Mouse (Mus musculus) heart, postnatal 25 days (tissue): ENCODE measurements around the gene Cib1. TPM values are rescaled to one million over a fixed set of nuclear protein-coding genes. Genes with fewer than 3 reads are reported as not detected.

Experiments
- DNase-seq: peaks from one replicate; pipeline ENCODE4 v3.0.0; 2022; ENCODE audit warnings: low spot score
- intact Hi-C: fragments of 180-260 bp; cut with DNase I; formaldehyde crosslinking; loops from one replicate; pipeline ENCODE4 v1.15.1; 2025
- total RNA-seq, 2 experiments: library from RNA; stranded (reverse); gene quantifications; 2 replicates each; pipeline ENCODE4 v1.2.3; 2021

The Cib1 gene
- total RNA-seq, 2 experiments from 2014 or later, result 14.1 to 18.0 TPM

GRCm38 (mm10) chr7:80188579-80189125 lies 44.0 kb downstream of the Cib1 start:
- intact Hi-C loops, result no loop called here
- no peak for DNase-seq

- intact Hi-C loops, result no loop called here
- no peak for DNase-seq
Measured at GRCm38 (mm10) chr7:80187501-80187900, 45.1 kb downstream of the Cib1 start.

- intact Hi-C loops, result no loop called here
- peak; percentile 77 for DNase-seq
Measured at GRCm38 (mm10) chr7:80186531-80187296, 45.9 kb downstream of the Cib1 start, which contains the start of gene Sema4b. TSS of gene Sema4b (plus strand) at chr7:80186841.

GRCm38 (mm10) chr7:80186021-80186420 lies 46.6 kb downstream of the Cib1 start:
- DNase-seq, result no peak
- intact Hi-C loops, result no loop called here

- no peak for DNase-seq
- intact Hi-C loops, result no loop called here
Measured at GRCm38 (mm10) chr7:80184968-80185367, 47.6 kb downstream of the Cib1 start.

GRCm38 (mm10) chr7:80184551-80184950 lies 48.1 kb downstream of the Cib1 start:
- no peak for DNase-seq
- intact Hi-C loops, result no loop called here

- DNase-seq, result no peak
- intact Hi-C loops, result no loop called here
Measured at GRCm38 (mm10) chr7:80183969-80184368, 48.6 kb downstream of the Cib1 start.

- no peak for DNase-seq
- intact Hi-C loops, result no loop called here
Measured at GRCm38 (mm10) chr7:80183466-80183865, 49.1 kb downstream of the Cib1 start.

GRCm38 (mm10) chr7:80182139-80182538 lies 50.5 kb downstream of the Cib1 start:
- intact Hi-C loops, result no loop called here

GRCm38 (mm10) chr7:80181078-80181477 lies 51.5 kb downstream of the Cib1 start:
- intact Hi-C loops, result no loop called here
- DNase-seq, result no peak

More at GRCm38 (mm10) chr7:80182139-80182538, 50.5 kb downstream of the Cib1 start:
- no peak for DNase-seq

GRCm38 (mm10) chr7:80180202-80180601 lies 52.4 kb downstream of the Cib1 start:
- no peak for DNase-seq
- intact Hi-C loops, result no loop called here

- intact Hi-C loops, result no loop called here
- DNase-seq, result no peak
Measured at GRCm38 (mm10) chr7:80179790-80180189, 52.8 kb downstream of the Cib1 start.

- intact Hi-C loops, result no loop called here
- no peak for DNase-seq
Measured at GRCm38 (mm10) chr7:80179327-80179726, 53.3 kb downstream of the Cib1 start.

GRCm38 (mm10) chr7:80178037-80178729 lies 54.4 kb downstream of the Cib1 start:
- intact Hi-C loops, result no loop called here
- no peak for DNase-seq

- intact Hi-C loops, result no loop called here
Measured at GRCm38 (mm10) chr7:80177438-80177837, 55.2 kb downstream of the Cib1 start.

More at GRCm38 (mm10) chr7:80177438-80177837, 55.2 kb downstream of the Cib1 start:
- DNase-seq, result no peak

Other genes with a start within 250 kb of the Cib1 start
- 10 to 100 TPM; 27.7 to 29.9 TPM for gene Zfp710, start 208.0 kb downstream of the Cib1 start, total RNA-seq
- 1,000 to 10,000 TPM; 1,585 to 1,668 TPM for gene Idh2, start 117.4 kb downstream of the Cib1 start, total RNA-seq
- 10 to 100 TPM; 11.0 to 12.7 TPM for gene Sema4b, start 46.0 kb downstream of the Cib1 start, total RNA-seq
- 1 to 10 TPM; 1.4 to 1.8 TPM for gene Gdpgp1, start 52 bp upstream of the Cib1 start, total RNA-seq
- under 1 TPM; 0.28 to 0.52 TPM for gene Ttll13, start 13.6 kb upstream of the Cib1 start, total RNA-seq
- gene Ngrn, start 28.4 kb upstream of the Cib1 start, total RNA-seq, result 10 to 100 TPM; 25.1 to 27.1 TPM
- gene Vps33b, start 36.8 kb upstream of the Cib1 start, total RNA-seq, result 1 to 10 TPM; 5.8 to 6.1 TPM
- gene Prc1, start 61.6 kb upstream of the Cib1 start, total RNA-seq, result 1 to 10 TPM; 2.9 to 3.7 TPM
- gene Rccd1, start 91.6 kb upstream of the Cib1 start, total RNA-seq, result 1 to 10 TPM; 6.1 to 6.7 TPM
- gene Unc45a, start 108.2 kb upstream of the Cib1 start, total RNA-seq, result 10 to 100 TPM; 13.5 to 15.8 TPM
- gene Hddc3, start 110.3 kb upstream of the Cib1 start, total RNA-seq, result 10 to 100 TPM; 35.2 to 38.9 TPM
- 10 to 100 TPM; 67.2 to 67.5 TPM for gene Man2a2, start 138.6 kb upstream of the Cib1 start, total RNA-seq
- gene Fes, start 155.1 kb upstream of the Cib1 start, total RNA-seq, result 10 to 100 TPM; 11.9 to 13.6 TPM
- 100 to 1,000 TPM; 106 to 118 TPM for gene Furin, start 172.6 kb upstream of the Cib1 start, total RNA-seq